Mouse (Mus musculus): ENCODE measurements around the gene A230072I06Rik.

- no peak for TF ChIP-seq CTCF (IDR thresholded peaks at IDR 0.05; ENCODE audit: low read depth)
- TF ChIP-seq EP300 (IDR thresholded peaks at IDR 0.05; ENCODE audit: low read depth), result no peak
Observed at GRCm38 (mm10) chr8:12243746-12244145, 34.9 kb upstream of the A230072I06Rik start.
